Mouse (Mus musculus): ENCODE data around the gene Ift43.

DNA sequence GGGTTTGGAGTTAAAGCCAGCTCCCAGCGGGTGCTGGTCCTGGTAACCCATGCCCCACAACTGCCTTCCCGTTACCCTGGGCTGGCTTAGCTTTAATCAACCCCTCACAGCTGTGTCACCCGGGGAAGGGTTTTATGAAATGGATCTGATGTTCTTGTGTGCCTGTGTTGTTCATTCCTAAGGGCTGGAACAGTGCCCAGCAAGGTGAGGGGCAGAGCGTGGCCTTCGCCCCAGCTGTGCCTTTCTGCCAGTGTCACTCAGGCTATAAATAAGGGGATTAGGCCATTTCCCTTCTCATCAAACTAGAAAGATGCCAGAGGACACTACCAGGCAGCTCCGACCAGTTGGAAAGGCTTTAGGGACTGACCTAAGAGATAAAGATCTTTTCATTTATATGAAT is 32.5 kb upstream of the Ift43 start:
- TF ChIP-seq GATA1 (IDR thresholded peaks at IDR 0.05; ENCODE audit: low read length) (no peak), TAL1 (IDR thresholded peaks at IDR 0.05; ENCODE audit: low read length) (no peak)
